Mouse (Mus musculus): Measurements from ENCODE around the gene Dhx37.
A peak's percentile ranks its signal among the peaks of the same experiment; 100 is the strongest.
"Not testable (repeated sequence)": the region's sequence is repeated elsewhere in the genome, so short reads cannot be mapped to it uniquely, and the experiment has no call there.

The Dhx37 gene

DNA sequence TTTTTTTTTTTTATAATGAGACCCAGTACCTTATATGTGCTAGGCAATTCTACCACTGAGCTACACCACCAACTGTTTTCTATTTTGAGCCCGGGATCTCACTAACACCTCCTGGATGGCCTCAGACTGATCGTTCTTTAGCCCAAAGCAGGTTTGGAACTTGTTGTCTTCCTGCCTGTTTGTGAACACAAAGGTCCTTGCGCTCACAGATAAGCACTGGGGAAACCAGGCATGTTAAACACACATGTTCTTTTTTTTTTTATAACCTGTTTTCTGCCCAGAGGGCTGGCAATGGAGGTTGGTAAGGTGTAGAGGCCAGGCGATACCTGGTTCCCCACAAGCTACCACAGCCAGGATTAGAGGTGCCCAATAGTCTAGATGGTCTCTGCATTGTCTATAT lies 14.7 kb upstream of the Dhx37 start:
- DNase-seq (ENCODE audit: low spot score in 2 of 2) = no peak

DNA sequence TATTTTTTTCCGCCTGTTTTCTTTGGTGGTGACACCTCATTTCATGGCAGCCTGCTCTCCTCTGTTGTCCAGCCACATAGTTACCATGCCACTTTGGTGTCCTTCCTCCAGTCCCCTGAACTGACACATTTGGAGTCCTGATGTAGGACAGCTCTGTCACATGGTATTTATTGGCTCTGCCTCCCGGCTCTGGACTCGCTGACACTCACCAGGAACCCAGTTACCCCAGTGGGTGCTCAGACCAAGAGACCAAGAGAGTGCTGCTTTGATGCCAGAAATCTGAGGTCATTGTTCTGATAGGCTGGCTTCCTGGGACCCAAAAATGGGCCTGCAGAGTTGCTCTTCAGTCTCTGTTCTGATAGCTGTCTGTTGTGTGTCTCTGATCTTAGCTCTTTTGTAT lies 14.1 kb upstream of the Dhx37 start:
- no peak for DNase-seq (ENCODE audit: low spot score in 2 of 2)

DNA sequence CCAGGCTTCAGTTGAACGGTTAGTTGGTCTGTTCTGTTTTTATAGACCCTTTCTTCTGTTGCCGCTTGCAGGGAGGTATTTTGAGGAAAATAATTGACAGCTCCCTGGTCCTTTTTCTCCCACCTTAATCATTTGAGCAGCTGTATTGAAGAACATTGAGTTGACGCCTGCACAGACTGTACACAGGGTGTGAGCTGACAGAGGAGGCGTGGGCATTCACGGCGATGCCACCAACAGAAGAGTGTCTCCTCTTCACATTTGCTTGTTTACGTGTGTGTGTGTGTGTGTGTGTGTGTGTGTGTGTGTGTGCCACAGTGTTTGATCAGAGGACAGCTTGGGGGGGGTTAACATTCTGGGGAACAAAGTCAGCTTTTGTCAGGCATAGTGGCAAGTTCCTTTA lies 12.4 kb upstream of the Dhx37 start:
- no peak for DNase-seq (ENCODE audit: low spot score in 2 of 2)

DNA sequence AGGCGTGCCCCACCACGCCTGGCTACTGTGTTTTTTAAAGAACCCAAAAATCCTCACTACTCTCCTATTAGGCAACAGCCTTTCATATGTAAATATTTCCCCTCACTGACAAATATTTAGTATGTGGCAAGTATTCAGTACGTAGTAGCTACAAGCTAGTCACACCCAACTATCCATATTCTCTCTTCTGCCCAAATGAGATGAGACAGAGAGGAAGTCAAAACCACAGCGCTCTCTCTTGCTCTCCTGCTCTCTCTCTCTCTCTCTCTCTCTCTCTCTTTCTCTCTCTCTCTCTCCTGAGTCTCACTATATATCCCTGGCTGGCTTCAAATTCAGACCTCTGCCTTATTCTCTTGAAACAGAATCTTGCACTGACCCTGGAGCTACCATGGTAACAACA lies 10.6 kb upstream of the Dhx37 start:
- no peak for DNase-seq (ENCODE audit: low spot score in 2 of 2)

DNA sequence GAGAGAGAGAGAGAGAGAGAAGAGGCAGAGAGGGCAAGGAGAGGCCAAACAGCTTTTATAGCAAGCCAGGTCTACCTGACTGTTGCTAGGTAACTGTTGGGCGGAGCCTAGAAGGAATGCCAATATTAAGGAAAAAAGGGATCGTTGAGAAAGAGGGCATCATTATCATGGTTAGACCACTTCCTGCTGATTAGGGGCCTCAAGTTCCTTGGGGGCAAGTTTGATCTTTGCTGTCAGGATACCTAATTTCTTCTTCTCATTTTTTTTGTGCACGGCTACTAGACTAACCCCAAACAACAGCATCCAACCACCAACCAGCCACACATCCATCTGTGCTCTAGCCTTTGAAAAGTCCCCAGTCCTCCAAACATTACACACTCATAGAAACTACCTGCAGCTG lies 10.0 kb upstream of the Dhx37 start:
- DNase-seq (ENCODE audit: low spot score in 2 of 2) = no peak

DNA sequence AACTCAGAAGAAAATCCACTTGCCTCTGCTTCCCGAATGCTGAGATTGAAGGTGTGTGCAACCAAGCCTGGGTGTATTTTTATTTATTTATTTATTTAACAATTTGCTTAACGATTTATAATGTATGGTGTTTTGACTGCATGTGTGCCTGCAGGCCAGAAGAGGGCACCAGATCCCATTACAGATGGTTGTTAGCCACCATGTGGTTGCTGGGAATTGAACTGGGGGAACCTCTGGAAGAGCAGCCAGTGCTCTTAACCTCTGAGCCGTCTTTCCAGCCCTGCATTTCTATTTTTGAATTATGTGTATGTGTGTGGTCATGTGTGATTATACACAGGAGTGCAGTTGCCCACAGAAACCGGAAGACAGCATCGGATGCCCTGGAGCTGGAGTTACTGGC lies 9.4 kb upstream of the Dhx37 start:
- DNase-seq (ENCODE audit: low spot score in 2 of 2) = no peak

DNA sequence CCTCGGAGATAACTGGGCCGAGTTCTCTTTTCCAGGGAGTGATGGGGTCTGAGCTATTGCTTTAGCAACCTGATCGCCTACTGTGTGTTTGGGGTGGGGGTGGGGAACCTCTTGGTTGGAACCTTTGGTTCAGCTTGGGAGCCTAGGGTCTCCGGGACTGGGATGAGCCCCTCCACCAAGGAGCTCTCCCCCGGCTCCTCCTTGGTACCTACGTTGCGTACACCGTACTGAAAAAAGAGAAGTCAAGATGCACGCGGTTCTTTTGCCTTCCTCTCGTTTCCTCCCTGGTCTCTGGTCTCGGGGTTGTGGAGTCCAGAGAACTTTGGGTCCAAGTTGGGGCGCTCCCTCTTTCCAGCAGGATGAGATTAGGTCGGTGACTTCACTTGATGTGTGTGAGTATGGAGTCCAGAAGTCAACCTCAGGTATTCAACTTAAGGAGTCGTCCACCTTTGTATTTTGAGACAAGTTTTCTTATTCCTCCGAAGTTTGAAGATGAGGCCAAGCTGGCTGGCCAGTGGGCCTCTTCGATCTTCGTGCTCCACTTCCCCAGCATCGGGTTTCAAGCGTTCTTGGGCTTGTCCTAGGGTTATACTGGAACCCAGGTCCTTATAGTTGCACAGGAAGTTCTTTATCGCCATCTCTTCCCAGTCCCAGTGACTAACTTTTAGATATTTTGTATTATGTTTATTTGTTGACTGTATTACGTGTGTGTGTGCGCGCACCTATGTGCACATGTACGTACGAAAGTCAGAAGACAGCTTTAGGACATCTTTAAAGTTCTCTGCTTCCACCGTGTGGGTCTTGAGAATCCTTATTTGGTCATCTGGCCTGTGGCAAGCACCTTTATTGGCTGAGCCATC lies 8.4 kb upstream of the Dhx37 start:
- DNase-seq (ENCODE audit: low spot score in 2 of 2) = no peak

DNA sequence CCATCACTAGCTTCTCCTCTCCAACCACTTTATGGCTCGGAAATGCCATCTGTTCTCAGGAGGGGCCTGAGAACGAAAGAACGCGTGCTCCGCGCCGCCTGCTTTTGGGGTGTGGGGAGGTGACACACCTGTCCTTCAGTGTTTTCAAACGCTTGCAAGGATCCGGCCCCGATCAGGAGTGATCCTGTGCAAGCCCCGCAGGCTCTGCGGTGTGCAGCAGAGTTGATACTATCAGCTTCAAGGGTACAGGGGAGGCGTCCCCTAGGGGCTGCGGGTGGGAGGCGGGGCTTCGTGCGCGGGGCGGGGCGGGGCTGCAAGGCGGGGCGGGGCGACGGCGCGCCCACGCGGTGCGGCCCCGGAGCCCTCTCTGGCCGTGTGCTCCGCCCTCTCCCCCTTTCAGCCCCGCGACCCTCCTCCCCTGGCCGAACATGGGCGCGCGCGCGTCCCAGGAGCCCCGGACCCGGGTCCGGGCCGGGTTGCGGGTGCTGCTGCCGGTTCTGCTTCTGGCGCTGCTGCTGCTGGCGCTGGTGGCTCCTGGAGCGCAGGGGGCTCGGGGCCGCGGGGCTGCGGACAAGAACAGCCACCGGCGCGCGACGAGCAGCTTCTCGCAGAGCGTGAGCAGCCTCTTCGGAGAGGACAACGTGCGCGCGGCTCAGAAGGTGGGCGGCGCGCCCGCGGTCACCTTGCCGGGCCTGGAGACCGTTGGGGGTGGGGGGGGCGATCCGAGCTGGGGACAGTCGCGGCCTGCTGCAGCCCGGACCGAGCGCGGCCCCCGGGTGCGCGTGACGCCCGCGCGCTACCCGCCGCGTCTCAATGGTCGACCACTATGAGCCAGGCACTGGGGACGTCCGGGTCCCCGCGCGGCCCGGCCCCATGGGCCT lies 7.6 kb upstream of the Dhx37 start, which contains the start of gene Bri3bp:
Bri3bp (plus strand) TSS at position 335 of the 881 bp plus-strand sequence.
- peak in 1 of 2 experiments; percentile 28 for DNase-seq (ENCODE audit: low spot score in 2 of 2)

DNA sequence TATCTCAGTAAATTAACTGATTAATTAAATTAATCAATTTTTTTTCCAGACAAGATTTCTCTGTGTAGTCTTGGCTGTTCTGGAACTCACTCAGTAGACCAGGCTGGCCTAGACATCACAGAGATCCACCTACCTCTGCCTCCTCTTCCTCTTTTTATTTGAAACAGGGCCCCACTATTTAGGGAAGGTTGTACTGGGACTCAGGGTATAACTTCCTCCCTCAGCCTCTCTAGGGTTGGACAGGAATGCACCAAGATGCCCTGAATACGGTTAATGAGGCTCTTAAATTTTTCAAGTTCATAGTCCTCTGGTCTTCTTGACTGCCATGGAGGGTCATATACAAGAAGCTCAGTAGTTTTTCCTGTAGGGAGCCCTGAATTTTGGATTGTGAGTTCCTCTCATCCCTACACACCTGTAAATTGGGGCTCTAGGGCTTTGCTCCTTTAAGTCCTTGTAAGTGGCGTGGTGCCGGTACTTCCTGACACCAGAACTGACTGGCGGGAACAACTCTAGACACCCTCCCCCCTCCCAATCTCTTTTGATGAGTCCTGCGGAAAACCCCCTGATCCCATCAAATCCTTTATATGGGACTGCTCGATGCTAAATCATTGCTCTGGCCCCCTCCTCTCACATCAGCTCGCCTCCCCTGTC lies 6.8 kb upstream of the Dhx37 start:
- no peak for DNase-seq (ENCODE audit: low spot score in 2 of 2)

DNA sequence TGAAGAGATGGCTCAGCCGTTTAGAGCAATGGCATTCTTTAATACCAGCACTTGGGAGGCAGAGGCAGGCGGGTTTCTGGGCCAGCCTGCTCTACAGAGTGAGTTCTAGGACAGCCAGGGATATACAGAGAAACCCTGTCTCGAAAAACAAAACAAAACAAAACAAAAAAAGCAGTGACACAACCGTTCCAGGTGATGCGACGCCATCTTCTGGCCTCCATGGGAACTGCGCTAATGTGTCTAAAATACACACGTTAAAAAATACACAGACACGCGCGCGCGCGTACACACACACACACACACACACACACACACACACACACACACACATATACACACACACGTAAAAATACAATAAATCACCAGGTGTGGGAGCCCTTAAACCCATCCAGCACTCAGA lies 426 bp upstream of the Dhx37 start:
- DNase-seq (ENCODE audit: low spot score in 2 of 2) = not testable (repeated sequence)

DNA sequence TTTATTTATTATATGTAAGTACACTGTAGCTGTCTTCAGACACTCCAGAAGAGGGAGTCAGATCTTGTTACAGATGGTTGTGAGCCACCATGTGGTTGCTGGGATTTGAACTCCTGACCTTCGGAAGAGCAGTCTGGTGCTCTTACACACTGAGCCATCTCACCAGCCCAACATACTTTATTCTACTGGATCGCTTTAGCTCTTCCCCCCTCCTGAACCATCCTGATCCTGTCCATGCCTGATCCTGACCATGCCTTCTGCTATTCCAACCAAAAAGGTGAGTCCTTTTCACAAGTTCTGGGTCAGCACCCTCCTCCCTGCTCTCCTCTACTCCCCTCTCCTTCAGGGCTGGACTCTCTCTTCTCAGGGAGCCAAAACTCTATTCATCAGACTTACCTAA lies 1.6 kb downstream of the Dhx37 start:
- DNase-seq (ENCODE audit: low spot score in 2 of 2) = not testable (repeated sequence)

DNA sequence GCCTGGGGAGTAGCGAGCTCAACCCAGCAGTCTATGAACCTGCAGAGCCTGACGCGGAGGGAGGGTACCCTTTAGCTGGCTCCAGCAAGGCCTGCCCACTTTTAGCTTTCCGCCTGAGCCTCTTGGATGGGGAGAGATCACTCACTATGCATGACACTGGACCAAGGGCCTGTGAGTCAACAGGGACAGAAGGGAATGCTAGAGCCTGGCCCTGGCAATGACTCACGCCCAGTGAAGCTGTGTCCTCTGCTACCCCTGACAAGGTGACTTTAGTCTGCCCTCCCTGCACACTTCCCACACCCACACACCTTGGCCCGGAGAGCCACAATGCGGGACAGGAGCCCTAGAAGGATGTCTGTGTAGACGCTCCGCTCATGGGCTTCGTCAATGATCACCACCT lies 7.6 kb downstream of the Dhx37 start:
- no peak for DNase-seq (ENCODE audit: low spot score in 2 of 2)

DNA sequence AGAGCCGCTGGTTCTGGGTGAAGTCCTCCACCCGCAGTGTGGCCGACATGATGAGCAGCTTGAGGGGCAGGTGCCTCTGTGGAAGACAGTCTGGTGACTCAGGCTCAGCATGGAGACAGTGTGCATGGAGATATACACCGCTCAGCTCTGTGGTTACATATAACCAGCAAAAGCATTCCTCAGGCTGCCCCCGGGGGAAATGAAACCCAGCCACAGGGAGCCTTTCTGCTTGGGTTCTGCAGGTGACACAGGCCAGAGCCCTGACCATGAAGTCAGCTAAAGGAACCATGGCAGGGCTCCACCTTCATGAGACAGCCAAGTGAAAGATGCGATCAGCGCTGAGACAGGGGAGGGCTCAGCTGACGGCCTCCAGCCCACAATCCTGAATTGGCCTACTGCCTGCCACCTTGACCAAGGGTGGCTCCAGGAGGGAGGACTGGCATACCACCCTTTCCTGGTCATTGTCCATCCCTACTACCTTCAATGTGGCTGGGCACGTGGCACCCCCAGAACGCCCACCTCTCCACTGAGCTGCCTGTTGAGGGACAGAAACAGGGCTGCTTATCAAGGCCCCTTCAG lies 8.1 kb downstream of the Dhx37 start:
- DNase-seq (ENCODE audit: low spot score in 2 of 2) = no peak

DNA sequence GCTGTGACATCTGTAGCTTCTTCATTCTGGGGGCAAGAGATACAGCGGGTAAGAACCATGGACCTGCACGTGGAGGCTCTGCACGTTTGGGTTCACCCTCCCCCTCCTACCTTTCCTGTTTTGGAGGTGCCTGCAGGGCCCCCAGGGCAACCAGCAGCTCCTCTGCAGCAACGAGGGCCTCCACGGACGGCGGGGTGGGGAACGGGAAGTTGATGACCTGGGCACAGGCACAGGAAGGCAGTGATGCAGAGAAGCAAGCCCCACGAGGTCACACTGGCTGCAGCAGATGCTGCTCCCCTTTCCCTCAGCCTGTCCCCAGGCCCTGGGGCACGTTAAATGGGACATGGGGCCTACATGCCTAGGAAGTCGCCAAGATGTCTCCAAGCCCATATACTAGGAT lies 14.8 kb downstream of the Dhx37 start:
- DNase-seq (ENCODE audit: low spot score in 2 of 2) = no peak

DNA sequence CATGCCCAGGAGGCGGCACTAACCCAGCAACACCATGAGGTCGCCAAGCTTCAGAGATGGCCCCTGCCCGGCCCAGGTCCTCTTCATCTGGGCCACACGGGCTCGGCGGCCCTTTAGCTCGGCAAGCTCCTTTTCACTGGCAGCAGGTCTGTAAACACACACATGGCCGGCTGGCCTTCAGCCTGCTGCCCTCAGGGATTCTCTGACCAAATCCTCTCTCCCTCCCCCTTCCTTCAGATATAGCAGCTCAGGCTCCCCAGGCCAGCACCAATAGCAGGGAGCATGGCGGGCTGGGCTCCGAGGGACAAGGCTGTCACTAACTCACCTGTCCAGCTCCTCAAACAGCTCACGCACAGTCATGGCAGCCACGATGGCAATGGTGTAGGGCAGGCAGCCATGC lies 15.3 kb downstream of the Dhx37 start:
- no peak for DNase-seq (ENCODE audit: low spot score in 2 of 2)

DNA sequence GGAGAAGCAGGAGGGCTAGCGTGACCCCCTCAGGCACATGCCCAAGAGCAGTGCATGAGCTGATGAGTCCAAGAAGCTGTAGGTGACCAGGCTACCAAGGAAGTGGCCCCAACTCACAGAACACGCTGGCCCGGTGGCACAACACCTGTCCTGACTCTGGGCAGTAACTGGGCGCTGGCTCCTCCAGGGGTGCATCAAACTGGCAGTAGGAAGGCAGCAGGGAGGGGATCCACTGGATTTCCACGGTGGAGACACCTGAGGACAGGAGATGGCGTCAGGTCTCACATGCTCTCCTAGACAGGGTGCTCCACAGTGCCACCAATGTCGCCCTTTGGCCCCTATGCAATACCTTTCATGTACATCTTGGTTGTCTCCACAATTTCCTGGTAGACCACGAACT lies 17.7 kb downstream of the Dhx37 start:
- DNase-seq (ENCODE audit: low spot score in 2 of 2) = no peak

DNA sequence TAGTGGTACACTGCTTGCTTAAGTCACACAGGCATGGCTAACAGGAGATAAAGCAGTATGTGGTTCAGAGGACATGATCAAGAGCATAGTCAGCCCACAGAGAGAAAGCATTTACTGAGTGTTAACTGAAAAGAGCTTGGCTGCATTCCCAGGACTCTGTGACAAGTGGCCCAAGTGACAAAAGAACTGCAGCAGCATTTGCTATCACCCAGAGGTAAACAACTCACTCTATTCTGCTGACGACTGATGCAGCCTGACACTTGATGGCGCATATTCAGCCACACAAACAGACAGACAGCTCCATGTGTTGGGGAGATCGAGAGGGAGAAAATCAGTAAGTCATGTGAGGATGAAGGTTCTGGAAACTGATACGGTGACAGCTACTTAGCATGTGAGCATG lies 20.2 kb downstream of the Dhx37 start:
- DNase-seq (ENCODE audit: low spot score in 2 of 2) = no peak

DNA sequence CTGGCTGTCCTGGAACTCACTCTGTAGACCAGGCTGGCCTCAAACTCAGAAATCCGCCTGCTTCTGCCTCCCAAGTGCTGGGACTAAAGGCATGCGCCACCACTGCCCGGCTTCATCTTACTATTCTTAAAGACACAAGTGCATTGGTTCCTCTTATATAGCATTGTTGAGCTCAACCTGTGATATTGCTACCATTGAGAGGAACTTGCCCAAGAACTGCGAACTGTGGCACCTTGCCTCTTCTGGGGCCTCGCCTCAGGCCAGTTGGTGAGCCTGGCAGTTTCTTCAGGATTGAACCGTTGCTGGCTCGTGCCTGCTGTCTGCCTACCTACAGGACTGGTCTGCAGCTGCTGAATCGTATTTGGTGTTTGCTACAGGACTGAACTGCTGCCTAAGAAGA lies 21.4 kb downstream of the Dhx37 start:
- not testable (repeated sequence) for DNase-seq (ENCODE audit: low spot score in 2 of 2)

DNA sequence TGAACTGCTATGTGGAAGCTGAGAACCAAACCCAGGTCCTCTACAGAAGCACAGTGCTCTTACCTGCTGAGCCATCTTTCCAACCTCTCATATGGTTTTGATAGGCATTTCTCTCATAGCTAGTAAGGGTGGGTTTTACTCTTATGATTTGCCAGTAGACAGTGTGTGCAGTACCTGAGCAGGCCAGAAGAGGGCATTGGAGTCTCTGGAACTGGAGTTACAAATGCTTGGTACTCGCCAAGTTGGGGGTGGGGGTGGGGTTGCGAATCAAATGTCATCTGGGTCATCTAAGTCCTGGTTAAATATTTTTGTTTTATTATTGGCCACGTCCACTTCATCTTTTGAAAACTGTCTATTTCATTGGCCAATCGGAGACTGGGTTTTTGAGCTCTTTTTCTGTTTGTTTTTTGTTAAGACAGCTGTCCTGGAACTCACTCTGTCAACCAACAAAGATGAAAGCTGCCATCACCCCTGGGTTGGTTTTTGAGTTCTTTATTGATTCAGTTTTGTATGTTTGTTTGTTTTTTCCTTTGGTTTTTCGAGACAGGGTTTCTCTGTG lies 21.9 kb downstream of the Dhx37 start:
- no peak for DNase-seq (ENCODE audit: low spot score in 2 of 2)

DNA sequence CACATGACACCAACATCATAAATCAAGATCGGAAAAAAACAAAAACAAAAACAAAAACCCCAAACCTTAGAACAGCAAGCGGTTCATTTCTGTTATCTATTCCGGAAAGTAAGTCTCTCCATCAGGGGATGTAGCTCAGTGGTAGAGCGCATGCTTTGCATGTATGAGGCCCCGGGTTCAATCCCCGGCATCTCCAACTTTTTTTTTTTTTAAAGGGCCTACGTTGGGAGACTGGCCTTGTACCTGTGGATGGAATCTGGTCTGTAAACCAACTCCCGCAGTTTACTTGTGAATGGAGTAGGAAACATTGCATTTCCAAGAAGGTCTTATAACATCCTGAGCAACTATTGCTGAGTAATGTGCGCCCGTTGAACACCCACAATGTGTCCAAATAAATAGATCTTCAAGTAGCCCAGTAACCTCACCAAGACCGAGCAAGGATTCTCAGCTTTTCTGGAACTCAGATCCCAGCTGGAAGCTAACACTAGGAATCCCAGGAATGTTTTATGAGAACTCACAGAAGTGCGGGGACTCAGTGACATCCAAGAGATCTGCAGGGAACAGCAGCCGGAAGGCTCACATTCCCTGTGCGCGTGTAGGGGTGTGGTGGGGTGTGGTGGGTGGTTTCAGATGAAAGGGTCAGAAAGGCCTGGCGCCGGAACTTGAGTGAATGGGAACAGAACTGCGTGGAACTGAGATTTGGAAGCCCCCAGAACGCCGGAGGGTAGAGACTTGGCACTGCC lies 24.4 kb downstream of the Dhx37 start:
- DNase-seq (ENCODE audit: low spot score in 2 of 2) = no peak

DNA sequence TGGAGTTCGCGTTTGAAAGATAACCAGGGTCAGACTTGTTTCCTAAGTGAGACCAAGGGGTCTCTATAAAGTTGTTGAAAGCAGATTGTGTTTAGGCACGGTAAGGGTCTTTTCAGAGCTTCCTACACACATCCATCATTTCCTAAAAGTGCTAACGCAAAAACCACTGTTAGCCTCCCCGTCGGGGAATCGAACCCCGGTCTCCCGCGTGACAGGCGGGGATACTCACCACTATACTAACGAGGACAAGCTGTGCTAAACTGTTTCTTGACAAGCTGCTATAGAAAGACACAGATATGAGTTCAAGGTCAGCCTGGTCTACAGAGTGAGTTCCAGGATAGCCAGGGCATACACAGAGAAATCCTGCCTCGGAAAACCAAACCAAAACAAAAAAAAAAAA lies 25.1 kb downstream of the Dhx37 start:
- peak; percentile 70 to 77 for DNase-seq (ENCODE audit: low spot score in 2 of 2)

Measured in urinary bladder, postnatal 4 days (tissue).